Mouse (Mus musculus): ENCODE results near the gene 1110012L19Rik. TPM values are rescaled to one million over a fixed set of nuclear protein-coding genes. Genes with fewer than 3 reads are reported as not detected.
"Not testable (repeated sequence)": the region's sequence is repeated elsewhere in the genome, so short reads cannot be mapped to it uniquely, and the experiment has no call there.

The 1110012L19Rik gene
- 32.5 and 40.1 TPM in 2 replicates for polyA plus RNA-seq (2014; fragmentation: Nextera tagmentation; extraction: Ambion mirVana)

GRCm38 (mm10) chrX:70385276-70385961 is at the start of gene 1110012L19Rik:
Gene 1110012L19Rik (plus strand): TSS chrX:70385877.
- H3K9ac ChIP-seq (replicated peaks; ENCODE audit: low read length) = peak within 1 kb of the TSS; percentile 60
- DNase-seq (peak; percentile 88), ATAC-seq (ENCODE audit: low FRiP score, low TSS enrichment) (peak; percentile 92)
- H3K27me3 ChIP-seq (ENCODE audit: control insufficient read depth, insufficient read depth, low read length) = no peaks in the 10 kb centered on the region
- no peaks in the 10 kb centered on the region for H3K36me3 ChIP-seq (ENCODE audit: control insufficient read depth, insufficient read depth, low read length)
- peak within 1 kb of the TSS; percentile 57 for H3K4me2 ChIP-seq (ENCODE audit: low read length)
- peak within 1 kb of the TSS; percentile 66 for H3K27ac ChIP-seq (replicated peaks; ENCODE audit: low read depth, low read length)
- H3K9me3 ChIP-seq (ENCODE audit: control insufficient read depth, low read length) = no peaks in the 10 kb centered on the region
- 18% methylated on average over 22 of the region's 22 CpGs for WGBS
- H3K4me1 ChIP-seq (ENCODE audit: control insufficient read depth, insufficient read depth, low read length) = no peaks in the 10 kb centered on the region
- peak within 1 kb of the TSS; percentile 43 for H3K4me3 ChIP-seq (replicated peaks; ENCODE audit: low read depth, low read length)

DNA sequence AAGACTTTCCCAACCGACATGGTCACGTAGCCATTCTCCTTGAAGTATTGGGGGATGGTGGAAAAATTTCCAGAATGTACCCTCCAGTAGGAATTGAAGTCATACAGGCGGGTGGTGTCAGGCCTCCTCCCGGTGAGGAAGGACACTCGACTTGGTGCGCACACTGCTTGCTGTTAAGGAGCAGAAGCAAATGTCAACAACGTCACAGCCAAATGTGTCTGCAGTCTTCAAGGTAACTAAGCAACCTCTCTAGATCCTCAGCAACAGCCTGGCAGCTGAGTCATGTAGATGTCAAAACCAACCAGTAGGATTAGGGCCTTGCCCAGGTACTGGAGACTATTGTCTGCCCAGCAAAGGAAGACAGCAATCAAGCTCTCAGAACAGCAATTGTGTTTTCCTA is 22.7 kb upstream of the 1110012L19Rik start:
- no peaks in the 10 kb centered on the region for H3K27me3 ChIP-seq (ENCODE audit: control insufficient read depth, insufficient read depth, low read length)
- no peak overlapping the region for H3K27ac ChIP-seq (replicated peaks; ENCODE audit: low read depth, low read length)
- 90% methylated on average over 7 of the region's 7 CpGs for WGBS
- ATAC-seq (ENCODE audit: low FRiP score, low TSS enrichment) (no peak), DNase-seq (no peak)
- peak overlapping the region; percentile 47 for H3K4me3 ChIP-seq (replicated peaks; ENCODE audit: low read depth, low read length)
- H3K9ac ChIP-seq (replicated peaks; ENCODE audit: low read length) = no peak overlapping the region
- no peaks in the 10 kb centered on the region for H3K9me3 ChIP-seq (ENCODE audit: control insufficient read depth, low read length)
- peaks cover 17% of the 10 kb centered on the region for H3K36me3 ChIP-seq (ENCODE audit: control insufficient read depth, insufficient read depth, low read length)
- 0 out of 2 replicates have a peak, but pooled peaks cover 7% of the 10 kb centered on the region for H3K4me1 ChIP-seq (ENCODE audit: control insufficient read depth, insufficient read depth, low read length)
- H3K4me2 ChIP-seq (ENCODE audit: low read length) = peak overlapping the region; percentile 57

GRCm38 (mm10) chrX:70363446-70363845 is 22.2 kb upstream of the 1110012L19Rik start:
- 92% methylated on average over 5 of the region's 5 CpGs for WGBS
- Histone ChIP-seq H3K27ac (replicated peaks; ENCODE audit: low read depth, low read length) (no peak overlapping the region), H3K9ac (replicated peaks; ENCODE audit: low read length) (peak overlapping the region; percentile 64; the same call in 1 of the 2 replicates), H3K4me1 (ENCODE audit: control insufficient read depth, insufficient read depth, low read length) (0 out of 2 replicates have a peak, but pooled peaks cover 7% of the 10 kb centered on the region), H3K4me2 (ENCODE audit: low read length) (peak overlapping the region; percentile 57), H3K4me3 (replicated peaks; ENCODE audit: low read depth, low read length) (peak overlapping the region; percentile 47), H3K36me3 (ENCODE audit: control insufficient read depth, insufficient read depth, low read length) (peaks cover 15% of the 10 kb centered on the region), H3K27me3 (ENCODE audit: control insufficient read depth, insufficient read depth, low read length) (no peaks in the 10 kb centered on the region), H3K9me3 (ENCODE audit: control insufficient read depth, low read length) (no peaks in the 10 kb centered on the region)
- DNase-seq = no peak
- no peak for ATAC-seq (ENCODE audit: low FRiP score, low TSS enrichment)

DNA sequence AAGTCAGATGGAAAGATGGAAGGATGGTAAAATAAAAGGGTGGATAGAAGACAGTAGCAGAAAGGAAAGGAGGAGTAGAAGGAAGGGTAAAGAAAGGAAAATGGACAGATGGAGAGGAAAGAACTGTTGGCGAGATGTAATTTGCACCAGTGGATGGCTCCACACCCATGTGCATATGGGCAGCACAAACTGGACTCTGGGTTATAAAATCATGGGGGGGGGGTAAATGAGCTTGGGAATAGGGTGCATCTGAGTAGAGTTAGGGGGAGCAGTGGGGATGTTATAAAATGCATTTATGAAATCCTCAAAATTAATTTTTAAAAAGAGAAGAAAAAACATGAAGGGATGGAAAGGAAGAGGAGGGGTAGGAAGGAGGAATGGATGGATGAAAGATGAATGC is 21.5 kb upstream of the 1110012L19Rik start:
- H3K4me3 ChIP-seq (replicated peaks; ENCODE audit: low read depth, low read length) = peak overlapping the region; percentile 47
- peak overlapping the region; percentile 57 for H3K4me2 ChIP-seq (ENCODE audit: low read length)
- no peaks in the 10 kb centered on the region for H3K9me3 ChIP-seq (ENCODE audit: control insufficient read depth, low read length)
- H3K27ac ChIP-seq (replicated peaks; ENCODE audit: low read depth, low read length) = no peak overlapping the region; the same call in 1 of the 2 replicates
- H3K9ac ChIP-seq (replicated peaks; ENCODE audit: low read length) = peak overlapping the region; percentile 64
- ATAC-seq (ENCODE audit: low FRiP score, low TSS enrichment) (no peak), DNase-seq (no peak)
- H3K27me3 ChIP-seq (ENCODE audit: control insufficient read depth, insufficient read depth, low read length) = no peaks in the 10 kb centered on the region
- 0 out of 2 replicates have a peak, but pooled peaks cover 7% of the 10 kb centered on the region for H3K4me1 ChIP-seq (ENCODE audit: control insufficient read depth, insufficient read depth, low read length)
- H3K36me3 ChIP-seq (ENCODE audit: control insufficient read depth, insufficient read depth, low read length) = peaks cover 11% of the 10 kb centered on the region
- WGBS = 85% methylated on average over 1 of the region's 1 CpGs

- DNase-seq (peak; percentile 93), ATAC-seq (ENCODE audit: low FRiP score, low TSS enrichment) (peak; percentile 95)
- peak within 1 kb of the TSS; percentile 47 for H3K4me3 ChIP-seq (replicated peaks; ENCODE audit: low read depth, low read length)
- H3K27me3 ChIP-seq (ENCODE audit: control insufficient read depth, insufficient read depth, low read length) = no peaks in the 10 kb centered on the region
- H3K4me2 ChIP-seq (ENCODE audit: low read length) = peak within 1 kb of the TSS; percentile 57
- no peaks in the 10 kb centered on the region for H3K9me3 ChIP-seq (ENCODE audit: control insufficient read depth, low read length)
- 0 out of 2 replicates have a peak, but pooled peaks cover 7% of the 10 kb centered on the region for H3K4me1 ChIP-seq (ENCODE audit: control insufficient read depth, insufficient read depth, low read length)
- peaks cover 8% of the 10 kb centered on the region for H3K36me3 ChIP-seq (ENCODE audit: control insufficient read depth, insufficient read depth, low read length)
- H3K9ac ChIP-seq (replicated peaks; ENCODE audit: low read length) = peak within 1 kb of the TSS; percentile 64
- 22% methylated on average over 45 of the region's 45 CpGs for WGBS
- H3K27ac ChIP-seq (replicated peaks; ENCODE audit: low read depth, low read length) = peak within 1 kb of the TSS; percentile 66
These were observed 20.7 kb upstream of the 1110012L19Rik start, which contains the start of gene Ids for GRCm38 (mm10) chrX:70364661-70365613. Gene Ids (minus strand): TSS chrX:70365084.

DNA sequence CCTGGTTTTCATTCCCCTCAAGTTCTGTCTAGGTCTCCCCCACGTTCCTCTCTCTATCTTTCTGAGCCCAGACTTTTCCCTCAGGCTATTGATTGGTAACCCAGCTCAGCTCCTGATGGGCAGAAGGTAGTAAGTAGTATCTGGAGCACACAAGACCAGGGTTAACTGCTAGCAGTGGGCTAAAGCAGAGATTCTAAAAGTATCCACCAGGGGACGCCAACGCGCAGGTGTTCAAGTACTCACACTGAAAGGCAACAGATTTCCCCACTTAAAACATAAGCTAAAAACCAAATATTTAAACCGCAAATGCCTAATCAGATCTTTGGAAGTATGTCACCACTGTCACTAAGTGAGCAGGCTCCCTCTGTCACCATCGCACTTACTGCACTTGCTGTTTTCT is 15.9 kb upstream of the 1110012L19Rik start:
- WGBS = 30% methylated on average over 1 of the region's 6 CpGs
- H3K27me3 ChIP-seq (ENCODE audit: control insufficient read depth, insufficient read depth, low read length); H3K4me2 ChIP-seq (ENCODE audit: low read length); DNase-seq; H3K4me1 ChIP-seq (ENCODE audit: control insufficient read depth, insufficient read depth, low read length); H3K4me3 ChIP-seq (replicated peaks; ENCODE audit: low read depth, low read length); ATAC-seq (ENCODE audit: low FRiP score, low TSS enrichment); H3K9ac ChIP-seq (replicated peaks; ENCODE audit: low read length); H3K36me3 ChIP-seq (ENCODE audit: control insufficient read depth, insufficient read depth, low read length); H3K27ac ChIP-seq (replicated peaks; ENCODE audit: low read depth, low read length); H3K9me3 ChIP-seq (ENCODE audit: control insufficient read depth, low read length): not testable (repeated sequence)

- H3K4me1 ChIP-seq (ENCODE audit: control insufficient read depth, insufficient read depth, low read length); H3K9ac ChIP-seq (replicated peaks; ENCODE audit: low read length); H3K9me3 ChIP-seq (ENCODE audit: control insufficient read depth, low read length); DNase-seq; H3K4me2 ChIP-seq (ENCODE audit: low read length); H3K4me3 ChIP-seq (replicated peaks; ENCODE audit: low read depth, low read length); H3K27me3 ChIP-seq (ENCODE audit: control insufficient read depth, insufficient read depth, low read length); H3K27ac ChIP-seq (replicated peaks; ENCODE audit: low read depth, low read length); H3K36me3 ChIP-seq (ENCODE audit: control insufficient read depth, insufficient read depth, low read length): not testable (repeated sequence)
- 70% methylated on average over 5 of the region's 6 CpGs for WGBS
- peak; percentile 62 for ATAC-seq (ENCODE audit: low FRiP score, low TSS enrichment)
These were observed 11.1 kb upstream of the 1110012L19Rik start for GRCm38 (mm10) chrX:70374469-70375110.

DNA sequence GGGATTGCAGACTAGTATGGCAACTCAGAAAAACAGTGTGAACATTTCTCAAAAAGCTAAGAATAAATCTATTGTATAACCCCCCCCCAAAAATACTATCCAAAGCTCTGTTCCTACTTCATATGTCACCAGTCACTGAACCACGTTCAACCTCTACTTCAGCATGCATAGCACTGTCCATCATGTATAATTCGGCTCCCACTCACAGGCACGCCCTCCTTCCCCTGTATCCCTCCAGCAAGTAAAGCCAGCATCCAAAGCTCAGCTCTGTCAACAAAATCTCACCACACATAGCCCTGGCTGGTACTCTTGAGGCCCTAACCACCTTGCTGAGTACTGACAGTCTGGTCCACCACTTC is 781 bp upstream of the 1110012L19Rik start:
- H3K4me3 ChIP-seq (replicated peaks; ENCODE audit: low read depth, low read length) = peak overlapping the region; percentile 43
- 52% methylated on average over 3 of the region's 3 CpGs for WGBS
- ATAC-seq (ENCODE audit: low FRiP score, low TSS enrichment) = no peak

More for the DNA sequence above, 781 bp upstream of the 1110012L19Rik start:
- Histone ChIP-seq H3K27ac (replicated peaks; ENCODE audit: low read depth, low read length) (peak overlapping the region; percentile 66), H3K9me3 (ENCODE audit: control insufficient read depth, low read length) (no peaks in the 10 kb centered on the region), H3K4me2 (ENCODE audit: low read length) (peak overlapping the region; percentile 57), H3K4me1 (ENCODE audit: control insufficient read depth, insufficient read depth, low read length) (no peaks in the 10 kb centered on the region), H3K36me3 (ENCODE audit: control insufficient read depth, insufficient read depth, low read length) (no peaks in the 10 kb centered on the region), H3K9ac (replicated peaks; ENCODE audit: low read length) (peak overlapping the region; percentile 48), H3K27me3 (ENCODE audit: control insufficient read depth, insufficient read depth, low read length) (no peaks in the 10 kb centered on the region)
- DNase-seq = no peak
